Mouse (Mus musculus) heart, adult 2 months (tissue): ENCODE data around the gene Lats2.

ENCODE experiments used
- CTCF ChIP-seq: fragments of 200-600 bp; IDR thresholded peaks from 2 replicates; pipeline ENCODE4 v1.8.1; 2022; ENCODE audit warnings: antibody characterized with exemption, mild to moderate bottlenecking, moderate library complexity
- POLR2A ChIP-seq: fragments of 200-500 bp; IDR thresholded peaks from 2 replicates; pipeline ENCODE4 v1.6.1; 2011; ENCODE audit warnings: mild to moderate bottlenecking, low read depth, low read length, control low read depth; ENCODE audit not compliant: insufficient read depth

GRCm38 (mm10) chr14:57699461-57699970 is 58.7 kb downstream of the Lats2 start:
- TF ChIP-seq POLR2A (no peak), CTCF (no peak)
